Comparison of ENCODE assay signal across 14 mouse cellular contexts in genomic region chr13:45643780-45644395, GRCm38 (mm10).
A peak's percentile ranks its signal among the peaks of the same experiment; 100 is the strongest.
DNase-seq lines count a peak whose midpoint lies in the region; ATAC-seq and TF ChIP-seq lines count a peak whose summit lies in the region.
"Had no signal": no experiment of that assay in that cellular context is flagged by ENCODE, and none has a peak within 500 bp of the region (broad histone marks: within the 10 kb centered on the region; RNA-seq: fewer than 3 reads in every experiment).

No protein-coding gene starts in this region.

- WGBS in forebrain, postnatal 0 days, result 48% methylated on average over 6 of the region's 6 CpGs
- 85% methylated on average over 6 of the region's 6 CpGs for WGBS in forebrain, embryonic 10.5 days
- 67% methylated on average over 6 of the region's 6 CpGs for WGBS in liver, postnatal 0 days (ENCODE audit: insufficient replicate concordance)
- 78% methylated on average over 6 of the region's 6 CpGs for WGBS in liver, embryonic 11.5 days

- no peak overlapping the region for H3K4me3 ChIP-seq in forebrain, postnatal 0 days (ENCODE audit: low read depth, low read length)
- no peak overlapping the region for H3K4me3 ChIP-seq in forebrain, embryonic 10.5 days
- no peak overlapping the region for H3K4me3 ChIP-seq in liver, postnatal 0 days (ENCODE audit: low read depth, low read length)
- H3K4me3 ChIP-seq in liver, embryonic 11.5 days (ENCODE audit: low read depth, low read length), result no peak overlapping the region
- H3K4me3 ChIP-seq: erythroblast, embryonic 14.5 days; heart, embryonic 15.5 days; hindbrain, embryonic 15.5 days; liver, embryonic 12.5 days had no signal

- no peak overlapping the region for H3K4me2 ChIP-seq in forebrain, postnatal 0 days (ENCODE audit: low read depth)
- no peak overlapping the region for H3K4me2 ChIP-seq in liver, postnatal 0 days (ENCODE audit: low read depth, low read length)
- H3K4me2 ChIP-seq in liver, embryonic 11.5 days, result no peak overlapping the region
- H3K4me2 ChIP-seq: hindbrain, embryonic 15.5 days; liver, embryonic 12.5 days had no signal

- no peak for TF ChIP-seq EP300 in liver, postnatal 0 days (IDR thresholded peaks at IDR 0.05; ENCODE audit: low read depth)

- H3K36me3 ChIP-seq in forebrain, postnatal 0 days (ENCODE audit: insufficient read depth), result no peaks in the 10 kb centered on the region
- H3K36me3 ChIP-seq in forebrain, embryonic 10.5 days (replicated peaks), result no peaks in the 10 kb centered on the region
- no peaks in the 10 kb centered on the region for H3K36me3 ChIP-seq in liver, postnatal 0 days (replicated peaks; ENCODE audit: insufficient read depth, low read length)
- H3K36me3 ChIP-seq in liver, embryonic 11.5 days (ENCODE audit: control insufficient read depth, insufficient read depth, low read length), result no peaks in the 10 kb centered on the region
- H3K36me3 ChIP-seq: heart, embryonic 15.5 days; hindbrain, embryonic 15.5 days had no signal

- H3K9me3 ChIP-seq in forebrain, postnatal 0 days (ENCODE audit: low read length), result no peaks in the 10 kb centered on the region
- H3K9me3 ChIP-seq in forebrain, embryonic 10.5 days, result no peaks in the 10 kb centered on the region; the same call in 1 of the 2 replicates
- H3K9me3 ChIP-seq in liver, postnatal 0 days (ENCODE audit: low read length), result no peaks in the 10 kb centered on the region
- H3K9me3 ChIP-seq in liver, embryonic 11.5 days (ENCODE audit: control insufficient read depth, low read length), result no peaks in the 10 kb centered on the region
- H3K9me3 ChIP-seq: heart, embryonic 15.5 days; hindbrain, embryonic 15.5 days; liver, embryonic 12.5 days had no signal

- H3K27ac ChIP-seq in forebrain, postnatal 0 days (ENCODE audit: low read depth, low read length), result no peak overlapping the region
- no peak overlapping the region for H3K27ac ChIP-seq in forebrain, embryonic 10.5 days
- no peak overlapping the region for H3K27ac ChIP-seq in liver, postnatal 0 days (ENCODE audit: low read depth)
- no peak overlapping the region for H3K27ac ChIP-seq in liver, embryonic 11.5 days (ENCODE audit: low read depth, low read length)
- H3K27ac ChIP-seq: hindbrain, embryonic 15.5 days; liver, embryonic 12.5 days had no signal

- H3K4me1 ChIP-seq in forebrain, postnatal 0 days (ENCODE audit: insufficient read depth), result 0 out of 2 replicates have a peak, but pooled peaks cover 9% of the 10 kb centered on the region
- H3K4me1 ChIP-seq in forebrain, embryonic 10.5 days, result peaks cover 5% of the 10 kb centered on the region; the same call in 1 of the 2 replicates
- H3K4me1 ChIP-seq in liver, postnatal 0 days (ENCODE audit: insufficient read depth), result no peaks in the 10 kb centered on the region
- 0 out of 2 replicates have a peak, but pooled peaks cover 2% of the 10 kb centered on the region for H3K4me1 ChIP-seq in liver, embryonic 11.5 days (replicated peaks; ENCODE audit: control insufficient read depth, insufficient read depth, low read length)

- no peak for DNase-seq in forebrain, postnatal 0 days
- DNase-seq in forebrain, embryonic 10.5 days (ENCODE audit: extremely low spot score, low spot score), result no peak
- no peak for DNase-seq in liver, postnatal 0 days
- DNase-seq in liver, embryonic 11.5 days (ENCODE audit: low spot score), result no peak
- peak; percentile 74 for DNase-seq in brain, adult 2 months (ENCODE audit: low read depth, low spot score)
- DNase-seq in mesoderm, embryonic 11.5 days (ENCODE audit: low read depth, low spot score), result peak; percentile 4
- DNase-seq in cerebellum, adult 18-20 months, result no peak
- no peak for DNase-seq in kidney, postnatal 10 days
- DNase-seq: lung, postnatal 4 days; right cerebral cortex, postnatal 25 days had no signal

- ATAC-seq in forebrain, postnatal 0 days, result peak; percentile 65; the same call in 1 of the 2 replicates
- ATAC-seq in liver, postnatal 0 days, result peak; percentile 49; the same call in 1 of the 2 replicates
- ATAC-seq in liver, embryonic 11.5 days (replicated peaks; ENCODE audit: low FRiP score), result no peak
- ATAC-seq: liver, embryonic 12.5 days had no signal

- TF ChIP-seq CTCF in forebrain, postnatal 0 days (IDR thresholded peaks at IDR 0.05; ENCODE audit: low read depth), result no peak
- TF ChIP-seq CTCF in liver, postnatal 0 days (IDR thresholded peaks at IDR 0.05; ENCODE audit: low read depth), result no peak

- no peaks in the 10 kb centered on the region for H3K27me3 ChIP-seq in forebrain, postnatal 0 days (ENCODE audit: insufficient read depth, low read length)
- no peaks in the 10 kb centered on the region for H3K27me3 ChIP-seq in forebrain, embryonic 10.5 days (ENCODE audit: poor library complexity, severe bottlenecking)
- no peaks in the 10 kb centered on the region for H3K27me3 ChIP-seq in liver, postnatal 0 days (ENCODE audit: insufficient read depth, low read length)
- H3K27me3 ChIP-seq in liver, embryonic 11.5 days (replicated peaks; ENCODE audit: control insufficient read depth, insufficient read depth, low read length), result no peaks in the 10 kb centered on the region
- H3K27me3 ChIP-seq: heart, embryonic 15.5 days; hindbrain, embryonic 15.5 days; liver, embryonic 12.5 days had no signal

- no peak overlapping the region for H3K9ac ChIP-seq in forebrain, postnatal 0 days
- no peak overlapping the region for H3K9ac ChIP-seq in liver, postnatal 0 days (replicated peaks)
- H3K9ac ChIP-seq in liver, embryonic 11.5 days (ENCODE audit: low read depth, low read length), result no peak overlapping the region
- H3K9ac ChIP-seq: heart, embryonic 15.5 days; hindbrain, embryonic 15.5 days; liver, embryonic 12.5 days had no signal

Comparison
In these comparisons a context has a peak if more than half of its experiments do, and no peak if none do; other contexts are left out.
1. DNase-seq: peak in brain, adult 2 months (single experiment) and mesoderm, embryonic 11.5 days (single experiment); none in forebrain, postnatal 0 days (single experiment), forebrain, embryonic 10.5 days (single experiment), liver, postnatal 0 days (single experiment), liver, embryonic 11.5 days (single experiment), cerebellum, adult 18-20 months (0 of 2) and kidney, postnatal 10 days (single experiment).